Mouse (Mus musculus) bone marrow macrophage, adult 2 months (primary cell): ENCODE measurements at regions not wholly inside any gene's neighbourhood (a gene's known extent, or its start where the extent isn't known, plus 50 kb on each side); places are given as distances from the start of the nearest gene placed in this dataset.

ENCODE experiments used
- CTCF ChIP-seq: IDR thresholded peaks from 2 replicates; pipeline ENCODE4 v1.5.1; 2012; ENCODE audit warnings: low read depth, mild to moderate bottlenecking, low read length, moderate library complexity
- POLR2A ChIP-seq: IDR thresholded peaks from 2 replicates; pipeline ENCODE4 v1.6.1; 2012; ENCODE audit warnings: mild to moderate bottlenecking, low read depth, low read length, borderline replicate concordance

- TF ChIP-seq CTCF (no peak), POLR2A (no peak)
Observed at GRCm38 (mm10) chr17:47184148-47184547, 173.8 kb upstream of the Ubr2 start.
